Mouse (Mus musculus): Measurements from ENCODE around the gene Depdc1b.

- TF ChIP-seq CTCF (IDR thresholded peaks at IDR 0.05; ENCODE audit: extremely low read depth, insufficient read depth, low read length), result no peak
- no peak for TF ChIP-seq POLR2A (IDR thresholded peaks at IDR 0.05; ENCODE audit: extremely low read depth, insufficient read depth, low read length)
Measured at GRCm38 (mm10) chr13:108381161-108381560, 65.0 kb downstream of the Depdc1b start.
